Mouse (Mus musculus): ENCODE measurements around the gene Cnn2. TPM values are rescaled to one million over a fixed set of nuclear protein-coding genes. Genes with fewer than 3 reads are reported as not detected.
"Not testable (repeated sequence)": the region's sequence is repeated elsewhere in the genome, so short reads cannot be mapped to it uniquely, and the experiment has no call there.

Gene Cnn2
- polyA plus RNA-seq, 1 experiment from 2014 or later = 218 TPM

GRCm38 (mm10) chr10:80041409-80042060 is 53.2 kb downstream of the Cnn2 start:
- ATAC-seq (replicated peaks; ENCODE audit: extremely low read depth, insufficient read depth, low FRiP score); H3K4me2 ChIP-seq (ENCODE audit: low read depth, low read length); H3K9me3 ChIP-seq (replicated peaks; ENCODE audit: control insufficient read depth, low read length); H3K27me3 ChIP-seq (ENCODE audit: control insufficient read depth, insufficient read depth, low read length); H3K4me1 ChIP-seq (ENCODE audit: control insufficient read depth, insufficient read depth, low read length); H3K4me3 ChIP-seq (ENCODE audit: low read length); H3K9ac ChIP-seq (ENCODE audit: low read length); H3K27ac ChIP-seq (ENCODE audit: low read length): not testable (repeated sequence)
- 90% methylated on average over 8 of the region's 8 CpGs for whole genome bisulfite sequencing
- peaks cover 14% of the 10 kb centered on the region for H3K36me3 ChIP-seq (ENCODE audit: control insufficient read depth, insufficient read depth)

GRCm38 (mm10) chr10:80044087-80044486 is 55.7 kb downstream of the Cnn2 start:
- no peak overlapping the region for H3K4me2 ChIP-seq (ENCODE audit: low read depth, low read length)
- ATAC-seq (replicated peaks; ENCODE audit: extremely low read depth, insufficient read depth, low FRiP score) = no peak
- H3K27ac ChIP-seq (ENCODE audit: low read length) = no peak overlapping the region
- H3K36me3 ChIP-seq (ENCODE audit: control insufficient read depth, insufficient read depth) = no peaks in the 10 kb centered on the region
- no peaks in the 10 kb centered on the region for H3K9me3 ChIP-seq (replicated peaks; ENCODE audit: control insufficient read depth, low read length)
- no peak overlapping the region for H3K4me3 ChIP-seq (ENCODE audit: low read length)
- WGBS = 60% methylated on average over 4 of the region's 4 CpGs
- no peaks in the 10 kb centered on the region for H3K27me3 ChIP-seq (ENCODE audit: control insufficient read depth, insufficient read depth, low read length)
- no peak overlapping the region for H3K9ac ChIP-seq (ENCODE audit: low read length)
- H3K4me1 ChIP-seq (ENCODE audit: control insufficient read depth, insufficient read depth, low read length) = peaks cover 4% of the 10 kb centered on the region; the same call in 1 of the 2 replicates

GRCm38 (mm10) chr10:80045364-80045763 is 57.0 kb downstream of the Cnn2 start:
- not testable (repeated sequence) for H3K9ac ChIP-seq (ENCODE audit: low read length); H3K4me3 ChIP-seq (ENCODE audit: low read length); ATAC-seq (replicated peaks; ENCODE audit: extremely low read depth, insufficient read depth, low FRiP score); H3K9me3 ChIP-seq (replicated peaks; ENCODE audit: control insufficient read depth, low read length); H3K27me3 ChIP-seq (ENCODE audit: control insufficient read depth, insufficient read depth, low read length); H3K4me1 ChIP-seq (ENCODE audit: control insufficient read depth, insufficient read depth, low read length); H3K4me2 ChIP-seq (ENCODE audit: low read depth, low read length); H3K27ac ChIP-seq (ENCODE audit: low read length); H3K36me3 ChIP-seq (ENCODE audit: control insufficient read depth, insufficient read depth)
- 64% methylated on average over 2 of the region's 4 CpGs for WGBS

Other genes with a start within 250 kb of the Cnn2 start
- 36.1 and 36.3 TPM in 2 replicates for gene Polrmt, start 242.0 kb upstream of the Cnn2 start, polyA plus RNA-seq (2015; fragmentation: Nextera tagmentation; extraction: Ambion mirVana)
- gene Fgf22, start 233.5 kb upstream of the Cnn2 start, polyA plus RNA-seq (2015; fragmentation: Nextera tagmentation; extraction: Ambion mirVana) = 0.13 TPM in 1 of 2 replicates, not detected in the other
- gene Rnf126, start 221.6 kb upstream of the Cnn2 start, polyA plus RNA-seq (2015; fragmentation: Nextera tagmentation; extraction: Ambion mirVana) = 56.0 and 57.4 TPM in 2 replicates
- 22.6 and 26.7 TPM in 2 replicates for gene Fstl3, start 211.3 kb upstream of the Cnn2 start, polyA plus RNA-seq (2015; fragmentation: Nextera tagmentation; extraction: Ambion mirVana)
- 2.9 and 7.9 TPM in 2 replicates for gene Prss57, start 197.6 kb upstream of the Cnn2 start, polyA plus RNA-seq (2015; fragmentation: Nextera tagmentation; extraction: Ambion mirVana)
- gene Palm, start 195.0 kb upstream of the Cnn2 start, polyA plus RNA-seq (2015; fragmentation: Nextera tagmentation; extraction: Ambion mirVana) = 59.6 and 67.6 TPM in 2 replicates
- 1.8 and 1.9 TPM in 2 replicates for gene Misp, start 167.6 kb upstream of the Cnn2 start, polyA plus RNA-seq (2015; fragmentation: Nextera tagmentation; extraction: Ambion mirVana)
- 125 and 146 TPM in 2 replicates for gene Ptbp1, start 134.2 kb upstream of the Cnn2 start, polyA plus RNA-seq (2015; fragmentation: Nextera tagmentation; extraction: Ambion mirVana)
- 1.2 and 1.9 TPM in 2 replicates for gene Prtn3, start 114.1 kb upstream of the Cnn2 start, polyA plus RNA-seq (2015; fragmentation: Nextera tagmentation; extraction: Ambion mirVana)
- 9.1 and 9.8 TPM in 2 replicates for gene Plppr3, start 114.0 kb upstream of the Cnn2 start, polyA plus RNA-seq (2015; fragmentation: Nextera tagmentation; extraction: Ambion mirVana)
- 0.20 and 1.1 TPM in 2 replicates for gene Elane, start 102.3 kb upstream of the Cnn2 start, polyA plus RNA-seq (2015; fragmentation: Nextera tagmentation; extraction: Ambion mirVana)
- not detected in 2 replicates for gene Cfd, start 97.7 kb upstream of the Cnn2 start, polyA plus RNA-seq (2015; fragmentation: Nextera tagmentation; extraction: Ambion mirVana)
- gene Med16, start 79.7 kb upstream of the Cnn2 start, polyA plus RNA-seq (2015; fragmentation: Nextera tagmentation; extraction: Ambion mirVana) = 44.9 and 45.2 TPM in 2 replicates
- gene Gm26602, start 77.7 kb upstream of the Cnn2 start, polyA plus RNA-seq (2015; fragmentation: Nextera tagmentation; extraction: Ambion mirVana) = 2.4 and 13.2 TPM in 2 replicates
- 0.49 and 0.64 TPM in 2 replicates for gene Kiss1r, start 71.6 kb upstream of the Cnn2 start, polyA plus RNA-seq (2015; fragmentation: Nextera tagmentation; extraction: Ambion mirVana)
- 112 and 114 TPM in 2 replicates for gene R3hdm4, start 67.4 kb upstream of the Cnn2 start, polyA plus RNA-seq (2015; fragmentation: Nextera tagmentation; extraction: Ambion mirVana)
- gene Arid3a, start 61.5 kb upstream of the Cnn2 start, polyA plus RNA-seq (2015; fragmentation: Nextera tagmentation; extraction: Ambion mirVana) = 1.5 and 2.3 TPM in 2 replicates
- 69.6 TPM in 2 replicates for gene Wdr18, start 28.4 kb upstream of the Cnn2 start, polyA plus RNA-seq (2015; fragmentation: Nextera tagmentation; extraction: Ambion mirVana)
- 0.25 and 0.35 TPM in 2 replicates for gene Grin3b, start 17.9 kb upstream of the Cnn2 start, polyA plus RNA-seq (2015; fragmentation: Nextera tagmentation; extraction: Ambion mirVana)
- 10.6 and 13.5 TPM in 2 replicates for gene Tmem259, start 4.3 kb upstream of the Cnn2 start, polyA plus RNA-seq (2015; fragmentation: Nextera tagmentation; extraction: Ambion mirVana)
- gene Abca7, start 7.9 kb downstream of the Cnn2 start, polyA plus RNA-seq (2015; fragmentation: Nextera tagmentation; extraction: Ambion mirVana) = 3.2 TPM in 2 replicates
- 10.9 and 17.7 TPM in 2 replicates for gene Arhgap45, start 28.1 kb downstream of the Cnn2 start, polyA plus RNA-seq (2015; fragmentation: Nextera tagmentation; extraction: Ambion mirVana)
- gene Polr2e, start 51.2 kb downstream of the Cnn2 start, polyA plus RNA-seq (2015; fragmentation: Nextera tagmentation; extraction: Ambion mirVana) = 136 and 144 TPM in 2 replicates
- 668 and 748 TPM in 2 replicates for gene Gpx4, start 58.6 kb downstream of the Cnn2 start, polyA plus RNA-seq (2015; fragmentation: Nextera tagmentation; extraction: Ambion mirVana)
- 11.7 and 13.5 TPM in 2 replicates for gene Sbno2, start 117.0 kb downstream of the Cnn2 start, polyA plus RNA-seq (2015; fragmentation: Nextera tagmentation; extraction: Ambion mirVana)
- 13.8 and 15.3 TPM in 2 replicates for gene Stk11, start 127.2 kb downstream of the Cnn2 start, polyA plus RNA-seq (2015; fragmentation: Nextera tagmentation; extraction: Ambion mirVana)
- 1,107 and 1,132 TPM in 2 replicates for gene Atp5d, start 150.0 kb downstream of the Cnn2 start, polyA plus RNA-seq (2015; fragmentation: Nextera tagmentation; extraction: Ambion mirVana)
- gene Cbarp, start 152.3 kb downstream of the Cnn2 start, polyA plus RNA-seq (2015; fragmentation: Nextera tagmentation; extraction: Ambion mirVana) = 2.5 TPM in 2 replicates
- gene Midn, start 159.7 kb downstream of the Cnn2 start, polyA plus RNA-seq (2015; fragmentation: Nextera tagmentation; extraction: Ambion mirVana) = 10.3 and 13.0 TPM in 2 replicates
- gene Cirbp, start 177.4 kb downstream of the Cnn2 start, polyA plus RNA-seq (2015; fragmentation: Nextera tagmentation; extraction: Ambion mirVana) = 85.3 and 87.6 TPM in 2 replicates
- gene 1600002K03Rik, start 184.4 kb downstream of the Cnn2 start, polyA plus RNA-seq (2015; fragmentation: Nextera tagmentation; extraction: Ambion mirVana) = 9.7 and 10.7 TPM in 2 replicates
- 6.0 and 6.8 TPM in 2 replicates for gene Efna2, start 190.9 kb downstream of the Cnn2 start, polyA plus RNA-seq (2015; fragmentation: Nextera tagmentation; extraction: Ambion mirVana)
- 31.9 and 40.1 TPM in 2 replicates for gene Mum1, start 237.8 kb downstream of the Cnn2 start, polyA plus RNA-seq (2015; fragmentation: Nextera tagmentation; extraction: Ambion mirVana)